Mouse (Mus musculus) liver, postnatal 0 days (tissue): ENCODE results near the gene Acadvl.

ENCODE experiments used
- CTCF ChIP-seq: sonication (generic); IDR thresholded peaks from 2 replicates; pipeline ENCODE4 v1.5.1; 2016; ENCODE audit warnings: antibody characterized with exemption, low read depth
- EP300 ChIP-seq: IDR thresholded peaks from 2 replicates; pipeline ENCODE4 v1.6.1; 2016; ENCODE audit warnings: antibody characterized with exemption, low read depth, mild to moderate bottlenecking

GRCm38 (mm10) chr11:69980196-69981140 lies 34.7 kb downstream of the Acadvl start:
- TF ChIP-seq CTCF = no peak
- TF ChIP-seq EP300 = no peak; the same call in 1 of the 2 replicates
